Mouse (Mus musculus): Measurements from ENCODE around the gene Arid5b. TPM values are rescaled to one million over a fixed set of nuclear protein-coding genes. Genes with fewer than 3 reads are reported as not detected.

Gene Arid5b
- total RNA-seq, 2 experiments from 2014 or later, result 8.5 to 17.7 TPM

- peak; percentile 89 for DNase-seq
Observed at GRCm38 (mm10) chr10:68136480-68137083, 142.0 kb downstream of the Arid5b start.

GRCm38 (mm10) chr10:68136051-68136450, 142.5 kb downstream of the Arid5b start:
- DNase-seq, result no peak

GRCm38 (mm10) chr10:68135416-68135815, 143.1 kb downstream of the Arid5b start:
- DNase-seq, result no peak

GRCm38 (mm10) chr10:68134549-68134948, 144.0 kb downstream of the Arid5b start:
- no peak for DNase-seq

GRCm38 (mm10) chr10:68134071-68134470, 144.5 kb downstream of the Arid5b start:
- DNase-seq, result no peak

- DNase-seq, result no peak
Observed at GRCm38 (mm10) chr10:68132636-68133035, 145.9 kb downstream of the Arid5b start.

- no peak for DNase-seq
Observed at GRCm38 (mm10) chr10:68132154-68132553, 146.4 kb downstream of the Arid5b start.

- no peak for DNase-seq
Observed at GRCm38 (mm10) chr10:68129651-68130050, 148.9 kb downstream of the Arid5b start.

- DNase-seq, result no peak
Observed at GRCm38 (mm10) chr10:68129009-68129408, 149.5 kb downstream of the Arid5b start.

GRCm38 (mm10) chr10:68128441-68128848, 150.1 kb downstream of the Arid5b start:
- DNase-seq, result peak; percentile 40

GRCm38 (mm10) chr10:68127604-68128256, 150.8 kb downstream of the Arid5b start:
- DNase-seq, result no peak

GRCm38 (mm10) chr10:68127104-68127503, 151.4 kb downstream of the Arid5b start:
- no peak for DNase-seq

- DNase-seq, result no peak
Observed at GRCm38 (mm10) chr10:68126551-68126950, 152.0 kb downstream of the Arid5b start.

- no peak for DNase-seq
Observed at GRCm38 (mm10) chr10:68125919-68126550, 152.5 kb downstream of the Arid5b start.

GRCm38 (mm10) chr10:68124985-68125384, 153.6 kb downstream of the Arid5b start:
- no peak for DNase-seq

GRCm38 (mm10) chr10:68123446-68123845, 155.1 kb downstream of the Arid5b start:
- DNase-seq, result no peak

GRCm38 (mm10) chr10:68121960-68122359, 156.6 kb downstream of the Arid5b start:
- peak; percentile 72 for DNase-seq

- DNase-seq, result no peak
Observed at GRCm38 (mm10) chr10:68121251-68121650, 157.3 kb downstream of the Arid5b start.

- DNase-seq, result no peak
Observed at GRCm38 (mm10) chr10:68120011-68120410, 158.5 kb downstream of the Arid5b start.

GRCm38 (mm10) chr10:68119285-68119684, 159.3 kb downstream of the Arid5b start:
- no peak for DNase-seq

- no peak for DNase-seq
Observed at GRCm38 (mm10) chr10:68114955-68115354, 163.6 kb downstream of the Arid5b start.

- no peak for DNase-seq
Observed at GRCm38 (mm10) chr10:68113645-68114044, 164.9 kb downstream of the Arid5b start.

GRCm38 (mm10) chr10:68112983-68113382, 165.6 kb downstream of the Arid5b start:
- no peak for DNase-seq

- DNase-seq, result peak; percentile 57
Observed at GRCm38 (mm10) chr10:68110607-68111006, 167.9 kb downstream of the Arid5b start.
